Mouse (Mus musculus): ENCODE data around the gene Ormdl3. TPM values are rescaled to one million over a fixed set of nuclear protein-coding genes. Genes with fewer than 3 reads are reported as not detected.
"Not testable (repeated sequence)": the region's sequence is repeated elsewhere in the genome, so short reads cannot be mapped to it uniquely, and the experiment has no call there.

Ormdl3 gene
- 37.6 and 38.5 TPM in 2 replicates for polyA plus RNA-seq (2015; fragmentation: Nextera tagmentation; extraction: Ambion mirVana)

DNA sequence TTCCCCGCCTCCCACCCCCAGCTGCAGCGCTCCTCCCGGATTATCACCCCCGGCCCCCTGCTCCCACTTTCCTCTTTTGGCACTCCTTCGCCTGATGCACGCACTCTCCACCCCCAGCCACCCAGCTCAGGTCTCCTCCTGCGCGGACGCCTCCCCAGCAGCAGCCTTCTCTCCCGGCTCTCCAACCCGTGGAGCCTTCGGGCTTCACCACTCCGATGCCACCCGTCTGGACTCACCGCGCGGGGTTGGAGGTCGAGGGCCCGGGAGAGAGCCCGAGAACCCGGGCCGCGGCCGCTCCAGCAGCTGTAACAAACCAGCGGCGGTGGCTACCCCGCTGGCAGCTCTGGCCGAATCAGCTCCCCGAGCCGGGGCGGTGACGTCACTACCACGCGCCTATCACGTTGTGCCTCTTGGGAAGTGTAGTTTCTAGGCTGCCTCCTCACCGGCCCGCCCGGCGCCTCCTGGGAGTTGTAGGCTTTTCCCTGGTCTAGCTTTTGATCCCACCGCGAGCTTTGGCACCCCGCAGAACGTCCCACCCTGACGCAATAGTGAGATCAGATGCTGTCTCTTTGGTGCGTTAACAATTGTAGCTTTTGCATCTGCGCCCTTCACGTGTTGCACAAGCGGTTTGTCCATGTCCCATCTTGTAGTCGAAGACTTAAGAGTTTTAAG, at the start of gene Ormdl3:
Gene Ormdl3 (minus strand): TSS at position 477 of the 672 bp plus-strand sequence.
- peak; percentile 96 for DNase-seq (ENCODE audit: low spot score)

DNA sequence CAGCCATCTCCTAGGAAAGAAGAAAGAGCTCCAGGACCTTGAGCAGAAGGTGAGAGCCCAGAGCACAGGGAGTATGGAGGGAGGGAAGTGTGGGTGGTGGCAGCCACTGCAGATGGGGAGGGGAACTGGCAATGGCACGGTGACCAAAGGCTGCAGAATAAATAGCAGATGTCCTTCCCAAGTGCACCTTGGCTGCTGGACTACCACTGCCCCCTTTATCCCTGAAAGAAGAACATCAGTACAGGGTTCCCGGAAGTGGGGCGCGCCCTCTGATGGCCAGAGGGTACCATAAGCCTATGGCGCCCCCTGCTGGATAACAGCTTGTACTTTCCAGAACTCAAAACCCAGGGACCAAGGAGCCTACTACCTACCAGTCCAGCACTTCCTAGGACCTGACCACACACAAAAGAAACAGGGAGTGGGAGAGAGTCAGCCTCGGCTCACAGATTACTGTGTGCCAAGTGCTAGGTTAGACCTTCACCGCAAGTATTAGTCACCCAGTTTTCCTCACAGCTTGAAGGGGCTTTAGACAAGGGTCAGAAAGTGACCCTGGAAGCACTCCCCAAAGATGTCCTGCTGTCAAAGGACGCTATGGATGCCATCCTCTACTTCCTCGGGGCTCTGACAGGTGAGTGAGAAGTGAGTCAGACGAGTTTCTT, 48.3 kb upstream of the Ormdl3 start:
- DNase-seq (ENCODE audit: low spot score) = peak; percentile 67

DNA sequence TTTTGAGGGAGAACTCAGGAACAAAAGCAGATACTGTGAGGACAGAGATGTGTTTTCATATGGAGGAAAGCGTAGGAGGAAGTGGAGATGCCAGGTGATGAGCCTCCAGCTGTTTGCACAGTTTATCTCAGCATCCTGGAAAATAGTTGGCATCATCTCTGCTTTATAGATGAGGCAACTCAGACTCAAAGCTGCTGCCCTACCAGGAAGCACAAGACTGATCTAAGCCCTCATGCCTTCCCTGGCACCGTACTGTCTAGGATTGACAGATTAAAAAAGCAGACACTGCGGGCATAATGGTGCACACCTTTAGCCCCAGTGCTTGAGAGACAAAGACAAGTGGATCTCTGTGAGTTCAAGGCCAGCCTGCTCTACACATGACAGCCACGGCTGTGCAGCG, 43.5 kb upstream of the Ormdl3 start:
- DNase-seq (ENCODE audit: low spot score) = no peak

DNA sequence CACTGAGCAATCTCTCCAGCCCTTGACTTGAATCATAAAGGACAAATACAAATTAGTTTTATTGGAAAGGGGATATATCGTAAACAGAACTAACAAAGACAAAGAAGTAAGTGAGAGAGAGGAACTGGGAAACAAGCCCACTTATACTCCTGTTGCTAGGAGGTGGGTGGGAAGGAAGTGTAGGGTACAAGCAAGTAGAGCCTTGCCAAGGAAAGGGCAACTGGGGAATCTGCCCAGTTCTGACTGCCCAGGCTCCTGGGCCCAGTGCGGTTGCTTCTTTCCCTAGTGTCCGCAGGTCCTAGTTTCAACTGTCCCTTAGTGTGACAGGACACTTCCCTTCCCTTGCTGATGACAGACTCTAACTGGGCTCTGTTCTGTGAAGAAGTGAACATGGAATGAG, 41.5 kb upstream of the Ormdl3 start:
- DNase-seq (ENCODE audit: low spot score) = no peak

DNA sequence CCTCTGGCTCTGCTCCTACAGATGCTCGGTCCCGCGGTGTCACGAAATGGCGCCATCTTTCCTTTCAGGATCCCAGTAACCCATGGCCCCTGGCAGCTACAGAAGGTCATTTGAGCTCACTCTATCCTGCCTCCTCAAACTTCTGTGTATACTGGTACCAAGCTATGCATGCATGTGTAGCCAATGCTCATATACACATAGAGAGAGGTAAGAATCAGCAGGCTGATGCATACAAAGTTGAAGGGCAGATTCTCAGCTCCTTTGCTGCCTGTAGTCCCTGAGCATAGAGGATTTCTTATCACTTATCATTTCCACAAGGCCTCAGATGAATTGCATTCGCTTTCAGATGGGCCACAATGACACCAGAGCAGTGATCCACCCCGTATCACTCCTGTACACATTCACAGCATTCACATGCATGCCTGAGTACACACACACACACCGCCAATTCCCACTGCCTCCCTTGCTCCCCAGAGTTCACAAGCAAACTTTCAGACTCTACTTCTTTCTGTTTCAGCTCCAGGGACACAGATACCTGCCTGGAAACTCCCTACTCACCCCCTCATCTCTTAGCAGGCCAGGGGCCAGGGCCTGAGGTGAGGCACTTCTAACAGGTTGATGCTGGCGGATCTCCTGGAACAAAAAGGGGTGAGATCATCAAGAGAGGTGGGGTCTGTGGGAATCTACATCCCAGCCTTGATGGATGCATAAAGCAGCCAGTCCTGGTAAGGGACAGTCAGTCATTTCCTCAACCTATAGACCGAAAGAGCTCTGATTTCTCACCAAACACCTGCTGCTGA, 38.6 kb upstream of the Ormdl3 start, which contains the start of the genes Gm12355 and Gsdma3:
Gene Gm12355 (minus strand): TSS at position 51 of the 800 bp plus-strand sequence.
Gene Gsdma3 (plus strand): TSS at position 750 of the 800 bp plus-strand sequence.
- no peak for DNase-seq (ENCODE audit: low spot score)

DNA sequence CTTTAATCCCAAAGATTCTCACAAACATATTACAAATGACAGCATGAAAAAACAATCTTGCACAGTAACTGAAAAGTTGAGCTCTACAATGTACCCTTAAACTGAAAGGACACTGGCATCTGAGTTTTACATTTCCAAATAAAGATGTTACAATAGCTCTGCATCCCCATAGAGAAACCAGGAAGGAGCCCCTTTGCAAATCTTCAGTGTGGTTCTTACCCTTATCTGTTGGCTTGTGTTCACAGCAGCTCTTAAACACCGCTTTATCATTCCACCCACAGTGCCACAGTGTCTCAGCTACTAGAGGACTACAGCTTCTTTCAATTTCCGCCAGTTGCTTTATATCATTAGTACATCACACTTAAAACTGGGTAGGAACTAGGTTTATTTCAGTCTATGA, 37.2 kb upstream of the Ormdl3 start:
- DNase-seq (ENCODE audit: low spot score) = not testable (repeated sequence)

DNA sequence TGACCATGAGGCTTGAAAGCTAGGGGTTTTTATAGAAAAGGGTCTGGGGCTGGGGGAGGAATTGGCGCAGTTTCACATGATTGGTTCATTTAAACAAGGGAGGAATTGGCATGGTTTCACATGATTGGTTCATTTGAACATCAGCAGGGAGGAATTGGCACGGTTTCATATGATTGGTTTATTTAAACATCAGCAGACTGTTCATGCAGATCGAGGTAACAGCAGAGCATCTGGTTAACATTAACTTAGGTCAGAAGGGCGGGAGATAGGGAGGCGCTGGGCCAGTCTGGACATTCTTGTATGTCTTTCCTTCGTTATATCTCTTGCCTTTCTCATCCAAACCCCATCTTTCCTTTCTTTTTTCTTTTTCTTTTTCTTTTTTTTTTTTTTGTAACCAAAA, 36.8 kb upstream of the Ormdl3 start:
- DNase-seq (ENCODE audit: low spot score) = not testable (repeated sequence)

DNA sequence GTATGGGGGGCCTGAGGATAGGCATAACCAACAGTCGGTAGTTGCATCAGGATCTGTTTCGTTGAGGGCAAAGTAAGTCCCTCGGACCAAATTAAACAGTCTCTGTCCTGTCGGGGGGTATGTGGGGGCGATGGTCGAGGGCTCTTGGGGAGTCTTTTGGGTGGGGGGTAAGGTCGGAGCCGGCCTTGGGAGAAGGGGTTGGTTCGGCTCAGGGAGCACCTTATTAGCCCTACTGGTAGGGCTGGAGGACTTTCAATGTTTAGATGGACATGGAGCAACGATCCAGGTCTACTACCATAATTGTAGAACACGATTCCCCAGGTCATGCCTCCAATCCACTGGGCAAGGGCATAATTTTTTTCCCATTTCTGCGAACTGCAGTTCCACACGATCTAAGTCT, 33.6 kb upstream of the Ormdl3 start:
- DNase-seq (ENCODE audit: low spot score) = no peak

DNA sequence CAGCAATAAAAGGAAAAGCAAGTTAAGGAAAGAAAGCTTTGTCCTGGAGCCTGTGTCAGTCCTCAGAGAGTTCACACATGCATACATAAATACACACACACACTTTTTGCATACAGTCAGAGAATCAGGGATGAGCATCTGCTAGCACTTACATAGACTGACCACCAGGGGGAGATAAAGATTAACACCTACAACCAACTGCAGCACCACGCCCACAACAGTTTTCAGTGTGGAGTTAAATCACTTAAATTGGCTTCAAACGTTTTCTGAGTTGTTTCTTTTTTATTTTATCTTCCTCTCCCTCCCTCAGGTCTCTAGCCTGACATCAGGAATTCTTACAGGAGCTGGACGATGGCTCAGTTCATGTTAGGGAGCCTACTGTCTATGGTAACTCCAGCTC, 19.6 kb upstream of the Ormdl3 start:
- DNase-seq (ENCODE audit: low spot score) = peak; percentile 72

DNA sequence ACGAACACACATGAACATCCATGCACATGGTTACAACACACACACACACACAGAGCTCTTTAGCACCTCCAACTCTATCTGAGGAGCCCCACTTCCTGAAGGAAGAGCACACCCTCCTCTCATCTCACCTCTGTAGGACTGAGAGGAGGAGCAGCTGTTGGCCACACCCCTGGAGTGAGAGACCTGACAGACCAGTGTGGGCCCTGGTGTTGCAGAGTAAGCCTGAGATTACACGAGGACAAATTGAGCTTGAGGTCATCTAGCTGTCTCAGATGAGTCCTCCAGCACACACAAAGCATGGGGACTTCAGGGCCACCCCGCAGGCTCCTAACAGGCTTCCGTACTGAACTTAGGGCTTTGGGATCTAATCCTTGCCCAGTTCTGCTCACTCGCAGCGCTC, 17.7 kb upstream of the Ormdl3 start:
- DNase-seq (ENCODE audit: low spot score) = not testable (repeated sequence)

DNA sequence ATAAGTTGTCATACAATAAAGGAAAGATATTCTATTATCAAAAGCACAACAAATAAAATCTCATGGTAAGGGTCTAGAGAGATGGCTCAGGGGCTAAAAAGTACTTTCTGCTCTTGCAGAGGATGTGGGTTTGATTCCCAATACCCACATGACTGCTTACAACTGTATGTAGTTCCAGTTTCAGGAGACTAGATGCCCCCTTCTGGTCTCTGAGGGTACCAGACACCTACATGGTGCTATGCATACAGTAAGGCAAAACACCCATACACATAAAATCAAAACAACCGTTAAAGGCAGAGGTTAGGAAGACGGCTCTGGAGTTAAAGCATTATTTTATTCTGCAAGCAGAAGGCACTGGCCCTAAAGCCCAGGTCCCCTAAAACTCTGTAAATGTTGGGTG, 16.8 kb upstream of the Ormdl3 start:
- DNase-seq (ENCODE audit: low spot score) = peak; percentile 50

DNA sequence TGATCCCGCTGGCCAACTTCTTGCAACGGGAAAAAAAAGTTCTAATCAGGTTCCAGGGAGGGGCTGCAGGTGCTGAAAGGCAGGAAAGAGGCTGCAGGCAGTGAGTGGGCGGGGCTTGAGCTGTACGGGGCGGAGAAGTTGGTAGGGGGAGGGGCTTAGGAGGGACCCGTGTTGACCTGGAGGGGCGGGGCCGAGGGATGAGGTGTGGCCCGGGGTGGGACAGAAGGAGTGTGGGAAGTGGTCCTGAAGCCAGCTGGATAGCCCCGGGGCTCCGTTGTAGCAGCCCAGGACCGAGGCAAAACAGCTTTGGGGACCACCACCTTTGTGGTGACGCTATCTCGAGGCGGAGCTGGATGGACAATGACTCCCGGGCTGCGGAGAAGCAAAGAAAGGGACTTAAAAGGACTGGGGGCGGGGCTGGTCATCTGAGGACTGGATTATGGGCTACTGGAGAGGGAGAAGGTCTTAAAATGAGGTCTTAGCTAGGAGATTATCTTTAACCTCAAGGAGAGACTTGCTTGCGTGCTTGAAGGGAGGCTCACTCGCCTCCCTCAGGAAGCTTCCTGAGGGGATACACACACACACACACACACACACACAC, 15.0 kb upstream of the Ormdl3 start:
- peak; percentile 55 for DNase-seq (ENCODE audit: low spot score)

DNA sequence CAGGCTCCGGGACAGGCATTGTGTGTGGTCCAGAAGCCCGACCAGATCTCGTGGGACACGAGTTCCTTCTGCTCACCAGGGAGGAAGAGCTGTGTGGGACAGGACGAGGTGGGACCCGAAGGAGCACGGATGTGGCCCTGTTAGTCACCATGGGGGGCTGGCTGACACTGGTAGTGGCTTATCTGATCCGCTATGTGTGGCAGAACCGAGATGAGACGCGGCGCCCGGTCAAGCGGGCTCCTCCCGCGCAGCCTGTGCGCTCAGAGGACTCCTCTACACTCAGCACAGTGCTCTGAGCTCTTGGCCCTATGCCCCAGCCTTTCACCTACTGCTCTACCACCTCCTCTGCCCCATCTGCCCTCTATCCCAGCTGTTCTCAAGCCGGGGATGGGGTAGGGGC, 12.1 kb upstream of the Ormdl3 start:
- no peak for DNase-seq (ENCODE audit: low spot score)

DNA sequence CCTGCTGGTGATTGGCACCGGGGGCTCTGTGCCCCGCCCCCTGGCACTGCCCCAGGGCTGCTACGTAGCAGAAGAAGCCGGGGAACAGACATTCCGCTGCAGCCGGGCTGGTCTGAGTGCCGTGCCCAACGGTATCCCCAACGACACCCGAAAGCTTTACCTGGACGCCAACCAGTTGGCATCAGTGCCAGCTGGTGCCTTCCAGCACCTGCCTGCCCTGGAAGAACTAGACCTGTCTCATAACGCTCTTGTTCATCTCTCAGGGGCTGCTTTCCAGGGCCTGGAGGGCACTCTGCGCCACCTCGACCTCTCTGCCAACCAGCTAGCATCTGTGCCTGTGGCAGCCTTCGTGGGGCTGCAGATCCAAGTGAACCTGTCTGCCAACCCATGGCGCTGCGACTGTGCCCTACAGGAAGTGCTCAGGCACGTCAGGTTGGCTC, 11.7 kb upstream of the Ormdl3 start:
- DNase-seq (ENCODE audit: low spot score) = no peak

DNA sequence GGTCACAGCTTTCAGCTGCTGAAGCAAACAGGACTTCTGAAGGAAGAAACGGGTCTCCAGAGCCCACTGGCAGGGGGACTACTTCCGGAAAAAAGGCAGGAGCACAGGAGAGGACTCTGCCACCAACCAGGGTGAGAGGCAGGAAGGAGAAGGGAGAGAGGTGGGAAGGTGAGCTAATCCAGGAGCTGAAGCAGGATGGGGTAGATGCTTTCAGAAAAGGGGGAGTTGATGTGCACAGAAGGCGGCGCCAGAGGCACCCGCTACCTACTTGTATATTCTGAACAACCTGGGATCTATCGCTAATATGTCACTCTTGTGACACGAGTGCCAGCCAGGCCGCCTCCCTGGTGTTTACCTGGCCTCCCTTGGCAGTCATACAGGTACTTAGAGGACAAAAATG, 10.8 kb upstream of the Ormdl3 start, which contains the start of gene Lrrc3c:
Gene Lrrc3c (plus strand): TSS at position 301 of the 400 bp plus-strand sequence.
- DNase-seq (ENCODE audit: low spot score) = no peak

DNA sequence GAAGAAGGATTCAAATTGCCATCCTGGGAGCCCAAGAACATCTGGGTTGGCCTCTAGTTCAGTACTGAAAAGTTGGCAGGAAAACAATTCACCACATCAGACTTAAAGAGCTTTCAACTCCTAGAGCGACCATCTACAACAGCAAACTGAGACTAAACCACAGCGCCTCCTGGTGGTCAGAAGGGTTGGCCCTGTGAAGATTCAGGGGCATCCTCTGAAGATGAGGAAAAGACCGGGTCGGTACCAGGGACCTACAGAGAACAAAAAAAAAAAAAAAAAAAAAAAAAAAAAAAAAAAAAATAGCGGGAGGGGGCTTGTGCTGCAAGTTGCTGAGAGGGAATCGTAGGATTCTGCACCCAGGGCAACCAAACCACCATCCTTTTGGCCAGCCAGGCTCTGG, 10.2 kb upstream of the Ormdl3 start:
- peak; percentile 92 for DNase-seq (ENCODE audit: low spot score)

DNA sequence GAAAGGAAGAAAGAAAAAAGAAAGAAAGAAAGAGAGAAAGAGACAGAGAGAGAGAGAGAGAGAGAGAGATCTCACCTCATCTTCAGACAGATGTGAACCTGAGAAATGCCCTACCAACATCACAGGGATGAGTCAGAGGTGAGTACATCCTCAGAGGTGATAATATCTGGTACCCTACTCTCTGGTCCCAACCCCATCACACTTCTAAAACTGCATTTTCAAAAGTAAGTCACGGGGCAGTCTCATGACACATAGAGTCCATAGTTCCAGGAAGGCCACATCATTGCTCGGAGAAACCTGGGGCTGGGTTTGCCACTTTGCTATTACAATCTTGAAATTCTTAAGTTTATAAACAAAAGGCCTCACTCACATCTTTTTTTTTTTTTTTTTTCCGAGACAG, 8.8 kb upstream of the Ormdl3 start:
- DNase-seq (ENCODE audit: low spot score) = no peak

DNA sequence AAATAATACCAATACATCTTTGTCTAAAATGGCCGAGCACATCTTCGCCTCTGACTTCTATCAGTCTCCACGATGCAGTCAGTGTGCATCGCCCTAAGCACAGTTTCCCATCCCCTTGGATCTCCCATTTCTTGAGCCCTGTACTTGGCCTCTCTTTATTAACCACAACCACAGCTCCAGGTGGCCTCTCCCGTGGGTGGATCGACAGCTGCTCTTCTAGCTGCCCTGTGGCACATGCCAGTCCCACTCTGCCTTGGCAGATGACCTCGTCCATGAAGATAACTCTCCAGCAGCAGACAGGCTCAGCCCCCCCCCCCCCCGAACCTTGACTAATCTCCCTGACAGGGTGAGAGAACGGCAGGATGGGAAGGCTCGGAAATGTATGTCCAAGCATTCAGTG, 8.3 kb upstream of the Ormdl3 start:
- DNase-seq (ENCODE audit: low spot score) = no peak

DNA sequence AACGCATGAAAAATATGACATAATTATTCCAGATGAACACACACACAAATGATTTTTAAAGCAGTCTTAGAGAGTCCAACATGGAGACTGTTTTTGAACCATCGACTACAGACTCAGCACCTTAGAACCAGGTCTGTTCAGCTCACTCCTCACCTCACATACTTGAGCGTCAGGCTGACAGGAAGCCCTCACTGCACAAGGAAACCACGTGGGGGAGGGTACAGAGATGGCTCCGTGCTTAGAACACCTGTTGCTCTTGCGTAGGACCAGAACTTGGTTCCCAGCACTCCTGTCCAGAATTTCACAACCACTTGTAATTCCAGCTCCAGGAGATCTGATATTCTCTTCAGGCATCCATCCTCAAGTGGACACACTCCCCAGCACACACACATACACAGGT, 7.9 kb upstream of the Ormdl3 start:
- DNase-seq (ENCODE audit: low spot score) = peak; percentile 58

DNA sequence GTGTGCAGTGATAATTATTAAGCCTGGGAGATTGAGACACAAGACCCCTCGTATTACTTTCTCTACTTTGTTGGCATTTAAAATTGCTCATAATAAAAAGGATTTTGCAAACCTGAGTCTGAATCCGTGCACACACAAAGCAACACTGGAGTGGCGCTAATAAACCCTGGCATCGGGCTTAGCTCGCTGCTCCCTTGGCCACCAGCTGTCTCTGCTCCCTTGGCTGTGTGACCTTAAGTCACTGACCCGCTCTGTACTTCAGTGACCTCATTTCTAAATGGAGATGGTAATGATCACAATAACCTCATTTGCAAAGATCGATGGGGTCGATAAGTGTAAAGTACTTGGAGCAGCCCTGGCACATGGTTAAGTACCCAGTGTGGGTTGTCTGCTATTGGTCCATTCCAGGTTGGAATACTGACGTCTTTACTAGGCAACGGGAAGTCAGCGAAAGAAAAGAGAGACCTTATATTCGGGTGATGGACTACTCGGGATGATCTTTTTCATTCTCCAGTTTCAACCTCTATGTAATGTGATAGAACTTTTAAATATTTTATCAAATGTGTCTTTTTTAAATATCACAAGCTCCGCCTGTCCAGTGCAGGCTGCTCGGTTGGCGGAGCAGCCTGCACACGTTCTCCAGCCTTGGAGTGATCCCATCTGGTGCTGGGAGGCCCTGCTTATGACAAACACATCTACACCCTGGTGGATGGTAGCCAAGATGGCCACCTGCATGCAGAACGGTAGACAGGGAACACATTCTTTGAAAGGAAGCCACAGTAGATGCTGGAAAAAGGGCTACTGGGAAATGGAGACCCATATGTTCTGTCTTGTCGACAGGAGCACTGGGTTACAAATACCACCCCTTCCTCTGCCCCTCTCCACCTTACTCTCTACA, 3.6 kb upstream of the Ormdl3 start:
- DNase-seq (ENCODE audit: low spot score) = no peak

Data from thymus, postnatal 0 days (tissue).